Mouse (Mus musculus) kidney, postnatal 36 days (tissue): ENCODE results near the gene Rexo2.
"Not testable (repeated sequence)": the region's sequence is repeated elsewhere in the genome, so short reads cannot be mapped to it uniquely, and the experiment has no call there.

Source experiments
- DNase-seq, 2 experiments: peaks; one replicate each; pipeline ENCODE4 v3.0.0; 2021 to 2022; ENCODE audit warnings: mixed read lengths in 2 of 2

Rexo2 gene

GRCm38 (mm10) chr9:48480411-48481213, at the start of gene Rexo2:
TSS of gene Rexo2 (minus strand) at chr9:48480623.
- peak; percentile 96 to 98 for DNase-seq

GRCm38 (mm10) chr9:48526520-48526919, 46.1 kb upstream of the Rexo2 start:
- DNase-seq = no peak

- no peak for DNase-seq
These were observed 45.1 kb upstream of the Rexo2 start for GRCm38 (mm10) chr9:48525566-48525965.

GRCm38 (mm10) chr9:48520405-48520804, 40.0 kb upstream of the Rexo2 start:
- DNase-seq = not testable (repeated sequence)

- no peak for DNase-seq
These were observed 37.1 kb upstream of the Rexo2 start for GRCm38 (mm10) chr9:48517372-48518130.

GRCm38 (mm10) chr9:48516615-48517371, 36.4 kb upstream of the Rexo2 start:
- DNase-seq = no peak

GRCm38 (mm10) chr9:48515332-48515731, 34.9 kb upstream of the Rexo2 start:
- no peak for DNase-seq

GRCm38 (mm10) chr9:48510134-48510533, 29.7 kb upstream of the Rexo2 start:
- DNase-seq = no peak

- no peak for DNase-seq
These were observed 24.4 kb upstream of the Rexo2 start for GRCm38 (mm10) chr9:48504741-48505365.

GRCm38 (mm10) chr9:48503001-48503400, 22.6 kb upstream of the Rexo2 start:
- DNase-seq = no peak

- DNase-seq = no peak
These were observed 20.8 kb upstream of the Rexo2 start for GRCm38 (mm10) chr9:48501192-48501591.

- DNase-seq = no peak
These were observed 15.1 kb upstream of the Rexo2 start for GRCm38 (mm10) chr9:48495548-48495932.

GRCm38 (mm10) chr9:48494817-48495547, 14.6 kb upstream of the Rexo2 start, which contains the start of the genes Rbm7 and Gm5617:
TSS of gene Rbm7 (minus strand) at chr9:48495299.
TSS of gene Gm5617 (plus strand) at chr9:48495442.
- DNase-seq = peak; percentile 96 to 97

GRCm38 (mm10) chr9:48481214-48482134, 1.1 kb upstream of the Rexo2 start:
- DNase-seq = peak in 1 of 2 experiments; percentile 10

- DNase-seq = no peak
These were observed 499 bp downstream of the Rexo2 start for GRCm38 (mm10) chr9:48479838-48480410.

GRCm38 (mm10) chr9:48478808-48479207, 1.6 kb downstream of the Rexo2 start:
- no peak for DNase-seq

- DNase-seq = no peak
These were observed 3.9 kb downstream of the Rexo2 start for GRCm38 (mm10) chr9:48476236-48477165.

- no peak for DNase-seq
These were observed 6.1 kb downstream of the Rexo2 start for GRCm38 (mm10) chr9:48474367-48474766.

GRCm38 (mm10) chr9:48473131-48473530, 7.3 kb downstream of the Rexo2 start:
- no peak for DNase-seq
